Mouse (Mus musculus) cerebellum, adult 2 months (tissue): ENCODE measurements around the gene Pde10a.

Experiments used
- CTCF ChIP-seq: fragments of 200-500 bp; IDR thresholded peaks from 2 replicates; pipeline ENCODE4 v1.5.1; 2011; ENCODE audit warnings: low read depth, mild to moderate bottlenecking, control low read depth, low read length, moderate library complexity, borderline replicate concordance; ENCODE audit not compliant: insufficient read depth
- POLR2A ChIP-seq: fragments of 200-500 bp; IDR thresholded peaks from 2 replicates; pipeline ENCODE4 v1.6.1; 2011; ENCODE audit warnings: low read length, control low read depth, borderline replicate concordance; ENCODE audit not compliant: insufficient read depth

DNA sequence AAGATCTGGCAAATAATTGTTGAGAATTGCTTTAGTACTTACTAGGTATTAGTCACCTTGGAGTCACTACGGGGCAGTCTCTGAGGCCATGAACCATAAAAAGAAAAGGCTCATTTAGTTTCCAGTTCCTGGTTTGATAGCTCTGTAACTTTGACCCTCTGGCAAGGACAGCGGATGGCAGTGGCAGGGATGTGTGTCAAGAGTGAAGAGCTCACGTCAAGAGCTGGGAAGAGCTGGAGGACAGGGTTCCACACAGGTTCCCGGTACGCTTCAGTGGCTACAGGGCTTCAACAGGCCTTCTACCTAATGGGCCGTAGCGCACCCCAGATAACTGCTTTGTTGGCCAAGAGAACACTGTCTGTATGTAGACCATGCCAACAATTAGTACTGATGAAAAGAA, 374.0 kb downstream of the Pde10a start:
- no peak for TF ChIP-seq CTCF
- TF ChIP-seq POLR2A, result no peak
